Mouse (Mus musculus) midbrain, postnatal 0 days (tissue): ENCODE measurements at regions not wholly inside any gene's neighbourhood (a gene's known extent, or its start where the extent isn't known, plus 50 kb on each side); places are given as distances from the start of the nearest gene placed in this dataset.

Experiments
- ATAC-seq: fragments of 200-750 bp; cut with Nextera tagmentation; 2 replicates; pipeline ENCODE4 v1.8.0; 2017; ENCODE audit warnings: moderate number of reproducible peaks, mild to moderate bottlenecking, moderate TSS enrichment, moderate library complexity; ENCODE audit not compliant: low FRiP score
- DNase-seq: peaks from one replicate; pipeline ENCODE4 v3.0.0-alpha.2; 2015; ENCODE audit warnings: low spot score
- H3K27ac ChIP-seq: fragments of 300-500 bp; sonication (generic); 2 replicates; pipeline ENCODE4 v1.5.1; 2014; ENCODE audit warnings: low read depth, mild to moderate bottlenecking, low read length, mixed read lengths
- H3K27me3 ChIP-seq: fragments of 300-500 bp; sonication (generic); 2 replicates; pipeline ENCODE4 v1.6.1; 2014; ENCODE audit warnings: low read length, control low read depth, mixed read lengths; ENCODE audit not compliant: insufficient read depth
- H3K36me3 ChIP-seq: fragments of 300-500 bp; sonication (generic); 2 replicates; pipeline ENCODE4 v1.6.1; 2014; ENCODE audit warnings: low read length, control low read depth, mixed read lengths; ENCODE audit not compliant: insufficient read depth
- H3K4me1 ChIP-seq: fragments of 300-500 bp; sonication (generic); 2 replicates; pipeline ENCODE4 v1.6.1; 2014; ENCODE audit warnings: mild to moderate bottlenecking, control low read depth, antibody characterized with exemption, low read length, mixed read lengths; ENCODE audit not compliant: insufficient read depth
- H3K4me2 ChIP-seq: fragments of 300-500 bp; sonication (generic); 2 replicates; pipeline ENCODE4 v1.6.1; 2014; ENCODE audit warnings: low read depth, mild to moderate bottlenecking, low read length, mixed read lengths; ENCODE audit not compliant: poor library complexity, severe bottlenecking
- H3K4me3 ChIP-seq: fragments of 300-500 bp; sonication (generic); 2 replicates; pipeline ENCODE4 v1.5.1; 2014; ENCODE audit warnings: low read depth, mild to moderate bottlenecking, low read length, moderate library complexity
- H3K9ac ChIP-seq: fragments of 300-500 bp; sonication (generic); replicated peaks from 2 replicates; pipeline ENCODE4 v1.6.1; 2014; ENCODE audit warnings: mild to moderate bottlenecking, low read length, moderate library complexity, mixed read lengths; ENCODE audit not compliant: poor library complexity, severe bottlenecking
- H3K9me3 ChIP-seq: fragments of 300-500 bp; sonication (generic); 2 replicates; pipeline ENCODE4 v1.6.1; 2016; ENCODE audit warnings: low read length, control low read depth
- CTCF ChIP-seq: IDR thresholded peaks from 2 replicates; pipeline ENCODE4 v1.5.1; 2016; ENCODE audit warnings: antibody characterized with exemption, mild to moderate bottlenecking
- WGBS: fragments of 180-500 bp; shearing (Covaris S2); extraction: QIAGEN DNeasy Blood & Tissue Kit; methylation state at CpG from one replicate; pipeline ENCODE4 v1.1.7; 2014; 5-methylcytosine and 5-hydroxymethylcytosine counted together

- DNase-seq, result no peak
Observed at GRCm38 (mm10) chr11:25005491-25005890, 927.6 kb downstream of the Bcl11a start.

DNA sequence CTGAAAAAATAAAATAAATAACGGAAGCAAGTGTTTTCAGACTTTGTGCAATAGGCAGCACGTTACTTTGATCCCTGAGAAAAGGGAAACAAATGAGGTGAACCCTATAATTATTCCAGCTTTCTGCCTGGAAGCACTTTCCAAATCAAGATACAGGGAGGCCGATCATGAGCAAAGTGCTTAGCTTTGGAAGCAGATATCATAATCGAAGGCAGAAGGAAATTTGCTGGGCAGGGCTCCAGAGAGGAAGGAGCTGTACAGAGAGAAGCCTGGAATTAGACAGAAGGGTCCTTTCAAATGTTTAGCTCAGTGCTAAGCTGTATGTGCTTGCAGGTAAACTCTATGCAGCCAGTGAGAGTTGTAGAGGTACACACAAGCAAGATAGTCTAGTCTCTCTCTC lies 948.9 kb downstream of the Bcl11a start:
- no peak overlapping the region for H3K4me3 ChIP-seq
- ATAC-seq, result no peak
- no peaks in the 10 kb centered on the region for H3K27me3 ChIP-seq
- no peaks in the 10 kb centered on the region for H3K4me1 ChIP-seq
- no peak overlapping the region for H3K9ac ChIP-seq
- no peaks in the 10 kb centered on the region for H3K36me3 ChIP-seq
- no peak for DNase-seq
- WGBS, result 74% methylated on average over 4 of the region's 4 CpGs
- no peak overlapping the region for H3K27ac ChIP-seq
- no peak overlapping the region for H3K4me2 ChIP-seq
- H3K9me3 ChIP-seq, result no peaks in the 10 kb centered on the region
- no peak for TF ChIP-seq CTCF

More at GRCm38 (mm10) chr11:25005491-25005890, 927.6 kb downstream of the Bcl11a start:
- 34% methylated on average over 5 of the region's 5 CpGs for WGBS
- Histone ChIP-seq H3K27ac (no peak overlapping the region), H3K27me3 (no peaks in the 10 kb centered on the region), H3K4me3 (no peak overlapping the region), H3K9ac (no peak overlapping the region), H3K9me3 (no peaks in the 10 kb centered on the region), H3K36me3 (no peaks in the 10 kb centered on the region), H3K4me2 (no peak overlapping the region), H3K4me1 (no peaks in the 10 kb centered on the region)
- ATAC-seq, result no peak
- no peak for TF ChIP-seq CTCF

GRCm38 (mm10) chr11:25040983-25041382 lies 963.1 kb downstream of the Bcl11a start:
- Histone ChIP-seq H3K4me2 (no peak overlapping the region), H3K27ac (no peak overlapping the region), H3K9me3 (no peaks in the 10 kb centered on the region), H3K36me3 (no peaks in the 10 kb centered on the region), H3K4me3 (no peak overlapping the region), H3K27me3 (no peaks in the 10 kb centered on the region), H3K9ac (no peak overlapping the region), H3K4me1 (no peaks in the 10 kb centered on the region)
- ATAC-seq, result no peak
- WGBS, result 52% methylated on average over 4 of the region's 4 CpGs
- TF ChIP-seq CTCF, result no peak
- no peak for DNase-seq

GRCm38 (mm10) chr11:25042763-25043162 lies 964.9 kb downstream of the Bcl11a start:
- Histone ChIP-seq H3K4me3 (no peak overlapping the region), H3K9ac (no peak overlapping the region), H3K36me3 (no peaks in the 10 kb centered on the region), H3K9me3 (no peaks in the 10 kb centered on the region), H3K27ac (no peak overlapping the region), H3K4me1 (no peaks in the 10 kb centered on the region), H3K4me2 (no peak overlapping the region), H3K27me3 (no peaks in the 10 kb centered on the region)
- 55% methylated on average over 3 of the region's 3 CpGs for WGBS
- ATAC-seq (no peak), DNase-seq (no peak)
- no peak for TF ChIP-seq CTCF

DNA sequence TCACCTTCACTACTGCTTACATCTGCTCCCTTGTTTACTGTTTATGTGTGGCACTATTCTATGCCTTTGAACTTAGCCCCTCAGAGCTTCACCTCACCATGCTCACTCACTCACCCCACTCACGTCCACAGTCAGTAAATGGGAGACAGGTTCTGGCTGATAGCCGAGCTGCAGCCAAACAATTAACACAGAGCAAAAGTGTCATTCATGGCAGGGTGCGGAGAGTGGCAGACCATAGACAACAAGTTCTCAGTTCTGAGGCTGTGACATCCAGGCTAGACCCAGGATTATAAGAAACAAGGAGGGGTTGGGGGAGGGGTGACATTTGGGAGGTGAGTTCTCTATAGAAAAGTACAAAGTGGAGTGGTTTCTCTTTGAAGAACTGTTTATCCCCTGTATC lies 967.5 kb downstream of the Bcl11a start:
- DNase-seq, result no peak
- H3K4me1 ChIP-seq, result no peaks in the 10 kb centered on the region
- no peaks in the 10 kb centered on the region for H3K27me3 ChIP-seq
- no peaks in the 10 kb centered on the region for H3K36me3 ChIP-seq
- no peak overlapping the region for H3K9ac ChIP-seq
- H3K4me3 ChIP-seq, result no peak overlapping the region
- no peak overlapping the region for H3K27ac ChIP-seq
- WGBS, result 42% methylated on average over 3 of the region's 3 CpGs
- TF ChIP-seq CTCF, result no peak
- 0 out of 2 replicates have a peak, but pooled peaks have one; percentile 13 for ATAC-seq
- no peaks in the 10 kb centered on the region for H3K9me3 ChIP-seq
- no peak overlapping the region for H3K4me2 ChIP-seq

DNA sequence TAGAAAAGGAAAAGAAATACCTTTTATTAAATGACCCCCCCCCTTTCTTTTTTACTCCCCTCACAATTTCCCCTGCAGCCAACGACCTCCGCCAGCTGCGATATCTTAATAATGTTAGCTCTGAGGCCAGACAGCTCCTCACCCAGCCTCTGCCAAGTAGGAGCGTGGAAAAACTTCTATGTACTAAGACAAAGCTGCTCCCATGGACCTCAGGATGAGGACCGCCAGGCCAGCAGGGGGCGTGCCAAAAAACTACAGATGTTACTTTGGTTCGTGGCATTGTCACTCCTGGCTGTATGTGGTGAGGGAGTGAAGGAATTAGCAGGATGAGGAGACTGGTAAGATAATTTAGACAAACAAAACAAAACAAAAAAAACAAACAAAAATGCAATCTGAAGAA lies 968.1 kb downstream of the Bcl11a start:
- TF ChIP-seq CTCF, result peak; percentile 47
- Histone ChIP-seq H3K9ac (no peak overlapping the region), H3K4me2 (no peak overlapping the region), H3K36me3 (no peaks in the 10 kb centered on the region), H3K9me3 (no peaks in the 10 kb centered on the region), H3K4me3 (no peak overlapping the region), H3K27me3 (no peaks in the 10 kb centered on the region), H3K27ac (no peak overlapping the region), H3K4me1 (no peaks in the 10 kb centered on the region)
- ATAC-seq, result no peak
- DNase-seq, result no peak
- WGBS, result 47% methylated on average over 7 of the region's 7 CpGs
